Mouse (Mus musculus): Measurements from ENCODE around the gene Timp2. TPM values are rescaled to one million over a fixed set of nuclear protein-coding genes. Genes with fewer than 3 reads are reported as not detected.
"Not testable (repeated sequence)": the region's sequence is repeated elsewhere in the genome, so short reads cannot be mapped to it uniquely, and the experiment has no call there.

Timp2 gene
- polyA plus RNA-seq, 1 experiment from 2014 or later: 36.0 TPM

GRCm38 (mm10) chr11:118387816-118388215, 32.3 kb upstream of the Timp2 start:
- H3K36me3 ChIP-seq (ENCODE audit: poor library complexity, severe bottlenecking); H3K4me3 ChIP-seq; H3K27ac ChIP-seq; H3K4me2 ChIP-seq; ATAC-seq; H3K9ac ChIP-seq; H3K9me3 ChIP-seq (replicated peaks); H3K27me3 ChIP-seq; H3K4me1 ChIP-seq: not testable (repeated sequence)
- WGBS: 92% methylated on average over 13 of the region's 13 CpGs

GRCm38 (mm10) chr11:118379251-118380009, 23.9 kb upstream of the Timp2 start:
- no peak overlapping the region for H3K4me3 ChIP-seq
- H3K9me3 ChIP-seq (replicated peaks): no peaks in the 10 kb centered on the region
- H3K27ac ChIP-seq: no peak overlapping the region
- H3K4me1 ChIP-seq: peaks cover 9% of the 10 kb centered on the region; the same call in 1 of the 2 replicates
- H3K9ac ChIP-seq: no peak overlapping the region
- WGBS: 46% methylated on average over 11 of the region's 11 CpGs
- no peak for ATAC-seq
- no peak overlapping the region for H3K4me2 ChIP-seq
- H3K27me3 ChIP-seq: no peaks in the 10 kb centered on the region
- no peaks in the 10 kb centered on the region for H3K36me3 ChIP-seq (ENCODE audit: poor library complexity, severe bottlenecking)

- 86% methylated on average over 6 of the region's 6 CpGs for WGBS
- Histone ChIP-seq H3K27me3 (no peaks in the 10 kb centered on the region), H3K27ac (no peak overlapping the region), H3K4me2 (no peak overlapping the region), H3K36me3 (ENCODE audit: poor library complexity, severe bottlenecking) (no peaks in the 10 kb centered on the region), H3K4me1 (peaks cover 9% of the 10 kb centered on the region; the same call in 1 of the 2 replicates), H3K9ac (no peak overlapping the region), H3K4me3 (no peak overlapping the region), H3K9me3 (replicated peaks) (no peaks in the 10 kb centered on the region)
- no peak for ATAC-seq
Observed at GRCm38 (mm10) chr11:118378656-118379055, 23.1 kb upstream of the Timp2 start.

GRCm38 (mm10) chr11:118376323-118376722, 20.8 kb upstream of the Timp2 start:
- not testable (repeated sequence) for ATAC-seq; H3K4me2 ChIP-seq; H3K27me3 ChIP-seq; H3K9ac ChIP-seq; H3K36me3 ChIP-seq (ENCODE audit: poor library complexity, severe bottlenecking); H3K9me3 ChIP-seq (replicated peaks); H3K4me3 ChIP-seq; H3K27ac ChIP-seq; H3K4me1 ChIP-seq

GRCm38 (mm10) chr11:118375881-118376280, 20.3 kb upstream of the Timp2 start:
- H3K27me3 ChIP-seq: no peaks in the 10 kb centered on the region
- H3K9ac ChIP-seq: no peak overlapping the region
- H3K4me1 ChIP-seq: peaks cover 9% of the 10 kb centered on the region; the same call in 1 of the 2 replicates
- H3K4me2 ChIP-seq: no peak overlapping the region
- no peak for ATAC-seq
- WGBS: 88% methylated on average over 5 of the region's 5 CpGs
- no peaks in the 10 kb centered on the region for H3K9me3 ChIP-seq (replicated peaks)
- no peak overlapping the region for H3K4me3 ChIP-seq
- H3K27ac ChIP-seq: no peak overlapping the region
- no peaks in the 10 kb centered on the region for H3K36me3 ChIP-seq (ENCODE audit: poor library complexity, severe bottlenecking)

- Histone ChIP-seq H3K9me3 (replicated peaks) (no peaks in the 10 kb centered on the region), H3K36me3 (ENCODE audit: poor library complexity, severe bottlenecking) (no peaks in the 10 kb centered on the region), H3K4me3 (no peak overlapping the region), H3K4me2 (no peak overlapping the region), H3K9ac (no peak overlapping the region), H3K27me3 (no peaks in the 10 kb centered on the region), H3K4me1 (peaks cover 9% of the 10 kb centered on the region; the same call in 1 of the 2 replicates), H3K27ac (no peak overlapping the region)
- ATAC-seq: no peak
- 92% methylated on average over 8 of the region's 8 CpGs for WGBS
Observed at GRCm38 (mm10) chr11:118375461-118375860, 19.9 kb upstream of the Timp2 start.

GRCm38 (mm10) chr11:118375006-118375405, 19.5 kb upstream of the Timp2 start:
- H3K9ac ChIP-seq: no peak overlapping the region
- H3K4me3 ChIP-seq: no peak overlapping the region
- H3K9me3 ChIP-seq (replicated peaks): no peaks in the 10 kb centered on the region
- H3K27ac ChIP-seq: no peak overlapping the region
- no peak overlapping the region for H3K4me2 ChIP-seq
- no peaks in the 10 kb centered on the region for H3K27me3 ChIP-seq
- H3K4me1 ChIP-seq: peaks cover 9% of the 10 kb centered on the region; the same call in 1 of the 2 replicates
- ATAC-seq: no peak
- no peaks in the 10 kb centered on the region for H3K36me3 ChIP-seq (ENCODE audit: poor library complexity, severe bottlenecking)

- 72% methylated on average over 5 of the region's 5 CpGs for WGBS
- Histone ChIP-seq H3K27ac (no peak overlapping the region), H3K9ac (no peak overlapping the region), H3K27me3 (no peaks in the 10 kb centered on the region), H3K36me3 (ENCODE audit: poor library complexity, severe bottlenecking) (no peaks in the 10 kb centered on the region), H3K9me3 (replicated peaks) (no peaks in the 10 kb centered on the region), H3K4me2 (no peak overlapping the region), H3K4me1 (peaks cover 9% of the 10 kb centered on the region; the same call in 1 of the 2 replicates), H3K4me3 (no peak overlapping the region)
- no peak for ATAC-seq
Observed at GRCm38 (mm10) chr11:118374506-118374905, 19.0 kb upstream of the Timp2 start.

GRCm38 (mm10) chr11:118372641-118373040, 17.1 kb upstream of the Timp2 start:
- H3K4me1 ChIP-seq: peaks cover 9% of the 10 kb centered on the region; the same call in 1 of the 2 replicates
- H3K4me3 ChIP-seq: no peak overlapping the region
- no peak for ATAC-seq
- H3K36me3 ChIP-seq (ENCODE audit: poor library complexity, severe bottlenecking): no peaks in the 10 kb centered on the region
- no peak overlapping the region for H3K9ac ChIP-seq
- H3K27ac ChIP-seq: no peak overlapping the region
- H3K9me3 ChIP-seq (replicated peaks): no peaks in the 10 kb centered on the region
- H3K4me2 ChIP-seq: no peak overlapping the region
- WGBS: 45% methylated on average over 7 of the region's 7 CpGs
- no peaks in the 10 kb centered on the region for H3K27me3 ChIP-seq

- H3K9ac ChIP-seq: no peak overlapping the region
- H3K4me2 ChIP-seq: no peak overlapping the region
- no peaks in the 10 kb centered on the region for H3K9me3 ChIP-seq (replicated peaks)
- H3K27me3 ChIP-seq: no peaks in the 10 kb centered on the region
- ATAC-seq: no peak
- no peaks in the 10 kb centered on the region for H3K36me3 ChIP-seq (ENCODE audit: poor library complexity, severe bottlenecking)
- H3K27ac ChIP-seq: no peak overlapping the region
- no peak overlapping the region for H3K4me3 ChIP-seq
- WGBS: 90% methylated on average over 7 of the region's 7 CpGs
- peaks cover 9% of the 10 kb centered on the region; the same call in 1 of the 2 replicates for H3K4me1 ChIP-seq
Observed at GRCm38 (mm10) chr11:118371876-118372275, 16.3 kb upstream of the Timp2 start.

GRCm38 (mm10) chr11:118369657-118370056, 14.1 kb upstream of the Timp2 start:
- 78% methylated on average over 8 of the region's 8 CpGs for WGBS

GRCm38 (mm10) chr11:118369251-118369650, 13.7 kb upstream of the Timp2 start:
- no peak overlapping the region for H3K9ac ChIP-seq
- ATAC-seq: no peak
- 86% methylated on average over 5 of the region's 5 CpGs for WGBS
- H3K27ac ChIP-seq: no peak overlapping the region
- H3K4me3 ChIP-seq: no peak overlapping the region
- no peak overlapping the region for H3K4me2 ChIP-seq
- H3K9me3 ChIP-seq (replicated peaks): no peaks in the 10 kb centered on the region
- no peaks in the 10 kb centered on the region for H3K36me3 ChIP-seq (ENCODE audit: poor library complexity, severe bottlenecking)
- no peaks in the 10 kb centered on the region for H3K27me3 ChIP-seq
- H3K4me1 ChIP-seq: no peaks in the 10 kb centered on the region

More at GRCm38 (mm10) chr11:118369657-118370056, 14.1 kb upstream of the Timp2 start:
- no peak for ATAC-seq
- Histone ChIP-seq H3K9ac (no peak overlapping the region), H3K4me3 (no peak overlapping the region), H3K27me3 (no peaks in the 10 kb centered on the region), H3K4me1 (0 out of 2 replicates have a peak, but pooled peaks cover under 1% of the 10 kb centered on the region), H3K27ac (no peak overlapping the region), H3K36me3 (ENCODE audit: poor library complexity, severe bottlenecking) (no peaks in the 10 kb centered on the region), H3K4me2 (no peak overlapping the region), H3K9me3 (replicated peaks) (no peaks in the 10 kb centered on the region)

GRCm38 (mm10) chr11:118368330-118368729, 12.8 kb upstream of the Timp2 start:
- Histone ChIP-seq H3K9me3 (replicated peaks) (no peaks in the 10 kb centered on the region), H3K27me3 (0 out of 2 replicates have a peak, but pooled peaks cover 5% of the 10 kb centered on the region), H3K4me1 (peaks cover 2% of the 10 kb centered on the region; the same call in 1 of the 2 replicates), H3K36me3 (ENCODE audit: poor library complexity, severe bottlenecking) (no peaks in the 10 kb centered on the region), H3K9ac (no peak overlapping the region), H3K4me2 (no peak overlapping the region), H3K4me3 (no peak overlapping the region), H3K27ac (no peak overlapping the region)
- ATAC-seq: no peak
- 59% methylated on average over 3 of the region's 3 CpGs for WGBS
